Mouse (Mus musculus): Measurements from ENCODE around the gene Tns3.

GRCm38 (mm10) chr11:8686061-8686460, 21.7 kb upstream of the Tns3 start:
- TF ChIP-seq CTCF (IDR thresholded peaks at IDR 0.05 in 2 of 3, conservative IDR thresholded peaks at IDR 0.05 in 1 of 3; ENCODE audit: control insufficient read depth in 1 of 3, insufficient read depth in 1 of 3, low read depth in 2 of 3, low read length in 3 of 3, poor library complexity in 1 of 3, severe bottlenecking in 1 of 3) (no peak), MXI1 (IDR thresholded peaks at IDR 0.05; ENCODE audit: low read depth, low read length) (no peak), ZNF384 (IDR thresholded peaks at IDR 0.05; ENCODE audit: low read depth, low read length) (no peak), CHD2 (IDR thresholded peaks at IDR 0.05; ENCODE audit: low read length) (no peak), ZC3H11A (IDR thresholded peaks at IDR 0.05; ENCODE audit: low read depth, low read length) (no peak), CHD1 (IDR thresholded peaks at IDR 0.05; ENCODE audit: low read depth, low read length) (no peak), KAT2A (conservative IDR thresholded peaks at IDR 0.05; ENCODE audit: low read depth, low read length) (no peak)

Data from MEL (cell line).